ENCODE assay signal across 27 mouse cellular contexts in the genomic region with DNA sequence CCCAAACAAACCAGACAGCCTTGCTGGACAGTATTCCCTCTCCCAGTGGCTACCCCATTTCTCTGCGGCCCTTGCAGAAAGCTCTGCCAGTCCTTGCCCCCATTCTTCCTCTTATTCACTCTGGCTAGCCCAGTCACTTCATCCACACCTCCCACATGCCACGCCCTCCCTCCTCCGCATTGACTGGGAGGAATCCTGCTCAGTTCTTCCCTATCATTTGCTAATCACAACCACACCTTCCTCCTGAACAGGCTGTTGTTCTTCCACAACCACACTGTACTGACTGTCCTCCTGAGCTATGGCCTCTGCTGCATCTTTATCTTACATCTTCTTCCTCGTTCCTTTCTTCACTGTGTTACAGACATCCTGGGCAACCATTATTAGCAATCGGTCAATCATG.
DNase-seq lines count a peak whose midpoint lies in the region; ATAC-seq and TF ChIP-seq lines count a peak whose summit lies in the region.
"Had no signal": no experiment of that assay in that cellular context is flagged by ENCODE, and none has a peak within 500 bp of the region (broad histone marks: within the 10 kb centered on the region; RNA-seq: fewer than 3 reads in every experiment).

No protein-coding gene starts in this region.

- H3K27me3 ChIP-seq in heart, embryonic 10.5 days (ENCODE audit: insufficient read depth, poor library complexity, severe bottlenecking) = peaks cover 12% of the 10 kb centered on the region
- H3K27me3 ChIP-seq: embryonic facial prominence, embryonic 13.5 days; forebrain, embryonic 13.5 days; hindbrain, embryonic 15.5 days; neural tube, embryonic 12.5 days; stomach, embryonic 15.5 days had no signal

- no peak for TF ChIP-seq CTCF in lung, adult 2 months (IDR thresholded peaks at IDR 0.05; ENCODE audit: insufficient read depth, low read length)

- intact Hi-C loops in heart, postnatal 14 days (cut with DNase I) = no loop called here

- 79% methylated on average over 5 of the region's 5 CpGs for WGBS in lung, adult 2 months
- 67% methylated on average over 5 of the region's 5 CpGs for WGBS in heart, embryonic 10.5 days

- no peak overlapping the region for H3K27ac ChIP-seq in heart, embryonic 10.5 days
- H3K27ac ChIP-seq: embryonic facial prominence, embryonic 13.5 days; forebrain, embryonic 13.5 days; heart, adult 2 months; hindbrain, embryonic 15.5 days; left cerebral cortex, adult 2 months; liver, embryonic 13.5 days; lung, embryonic 15.5 days; neural tube, embryonic 12.5 days; stomach, embryonic 15.5 days had no signal

- H3K4me1 ChIP-seq in lung, adult 2 months (ENCODE audit: control insufficient read depth, insufficient read depth, low read length) = no peaks in the 10 kb centered on the region
- H3K4me1 ChIP-seq in heart, embryonic 10.5 days = peaks cover 11% of the 10 kb centered on the region
- H3K4me1 ChIP-seq: neural tube, embryonic 12.5 days had no signal

- no peak overlapping the region for H3K4me3 ChIP-seq in lung, adult 2 months (replicated peaks; ENCODE audit: extremely low read depth, low read depth, low read length)
- H3K4me3 ChIP-seq in heart, embryonic 10.5 days = no peak overlapping the region
- H3K4me3 ChIP-seq: embryonic facial prominence, embryonic 13.5 days; erythroblast, embryonic 14.5 days; forebrain, embryonic 13.5 days; heart, adult 2 months; hindbrain, embryonic 15.5 days; left cerebral cortex, adult 2 months; liver, embryonic 13.5 days; lung, embryonic 15.5 days; neural tube, embryonic 12.5 days; stomach, embryonic 15.5 days had no signal

- no peak for TF ChIP-seq POLR2A in lung, adult 2 months (IDR thresholded peaks at IDR 0.05; ENCODE audit: borderline replicate concordance, extremely low read depth, low read depth, low read length)

- peak; percentile 23 for DNase-seq in lung, postnatal 10 days
- no peak for DNase-seq in lung, adult 2 months
- peak; percentile 71 for DNase-seq in R1 (ENCODE audit: low read depth, low spot score)
- DNase-seq in heart, postnatal 14 days = no peak
- no peak for DNase-seq in heart, embryonic 10.5 days (ENCODE audit: low spot score)
- DNase-seq: adrenal gland, postnatal 25 days; cerebellum, adult 11 months; cerebellum, postnatal 14 days; gastrocnemius, postnatal 10 days; heart, adult 2 months; kidney, postnatal 25 days; liver, embryonic 13.5 days; midbrain, embryonic 14.5 days; right cerebral cortex, adult 18-20 months; right cerebral cortex, postnatal 4 days; thymus, adult 18-20 months; thymus, postnatal 4 days had no signal

- no peaks in the 10 kb centered on the region for H3K9me3 ChIP-seq in heart, embryonic 10.5 days
- H3K9me3 ChIP-seq: embryonic facial prominence, embryonic 13.5 days; forebrain, embryonic 13.5 days; hindbrain, embryonic 15.5 days; liver, embryonic 13.5 days; lung, embryonic 15.5 days; neural tube, embryonic 12.5 days; stomach, embryonic 15.5 days had no signal

- peak; percentile 47 for ATAC-seq in granulocyte monocyte progenitor cell, adult 5-6 weeks (replicated peaks; ENCODE audit: poor library complexity, severe bottlenecking)
- peak; percentile 33; the same call in 1 of the 2 replicates for ATAC-seq in megakaryocyte progenitor cell, adult 5-6 weeks (replicated peaks; ENCODE audit: poor library complexity)

- no peaks in the 10 kb centered on the region for H3K36me3 ChIP-seq in heart, embryonic 10.5 days
- H3K36me3 ChIP-seq: embryonic facial prominence, embryonic 13.5 days; hindbrain, embryonic 15.5 days; liver, embryonic 13.5 days; lung, embryonic 15.5 days; neural tube, embryonic 12.5 days; stomach, embryonic 15.5 days had no signal

Comparison
In these comparisons a context has a peak if more than half of its experiments do, and no peak if none do; other contexts are left out.
1. DNase-seq: peak in lung, postnatal 10 days (single experiment) and R1 (single experiment); none in lung, adult 2 months (single experiment), heart, postnatal 14 days (0 of 2) and heart, embryonic 10.5 days (single experiment).